Mouse (Mus musculus) forebrain, embryonic 12.5 days (tissue): Measurements from ENCODE around the gene Cotl1. TPM values are rescaled to one million over a fixed set of nuclear protein-coding genes. Genes with fewer than 3 reads are reported as not detected.
"Not testable (repeated sequence)": the region's sequence is repeated elsewhere in the genome, so short reads cannot be mapped to it uniquely, and the experiment has no call there.

Experiments used
- ATAC-seq: fragments of 200-750 bp; cut with Nextera tagmentation; 2 replicates; pipeline ENCODE4 v1.8.0; 2017; ENCODE audit warnings: moderate TSS enrichment; ENCODE audit not compliant: low FRiP score
- H3K27ac ChIP-seq: fragments of 300-500 bp; sonication (generic); 2 replicates; pipeline ENCODE4 v1.5.1; 2016; ENCODE audit warnings: mild to moderate bottlenecking
- H3K27me3 ChIP-seq: fragments of 300-500 bp; sonication (generic); 2 replicates; pipeline ENCODE4 v1.6.1; 2016; ENCODE audit warnings: mild to moderate bottlenecking
- H3K36me3 ChIP-seq: fragments of 300-500 bp; sonication (generic); replicated peaks from 2 replicates; pipeline ENCODE4 v1.6.1; 2016; ENCODE audit warnings: mild to moderate bottlenecking
- H3K4me1 ChIP-seq: fragments of 300-500 bp; sonication (generic); 2 replicates; pipeline ENCODE4 v1.6.1; 2016
- H3K4me2 ChIP-seq: fragments of 300-500 bp; sonication (generic); 2 replicates; pipeline ENCODE4 v1.6.1; 2016; ENCODE audit warnings: mild to moderate bottlenecking, moderate library complexity
- H3K4me3 ChIP-seq: fragments of 300-500 bp; sonication (generic); replicated peaks from 2 replicates; pipeline ENCODE4 v1.5.1; 2016; ENCODE audit warnings: mild to moderate bottlenecking
- H3K9ac ChIP-seq: fragments of 300-500 bp; sonication (generic); 2 replicates; pipeline ENCODE4 v1.6.1; 2016; ENCODE audit warnings: mild to moderate bottlenecking
- H3K9me3 ChIP-seq: fragments of 300-500 bp; sonication (generic); 2 replicates; pipeline ENCODE4 v1.6.1; 2016
- WGBS: fragments of 180-500 bp; shearing (Covaris S2); methylation state at CpG from one replicate; pipeline ENCODE4 v1.1.7; 2016; 5-methylcytosine and 5-hydroxymethylcytosine counted together
- polyA plus RNA-seq: library from polyadenylated mRNA; unstranded; fragments of >200 nt; fragmentation: Nextera tagmentation; extraction: Ambion mirVana; gene quantifications from 2 replicates; pipeline ENCODE4 v1.2.1, GENCODE M21; 2016

The Cotl1 gene
- polyA plus RNA-seq, 1 experiment from 2014 or later: 282 TPM

DNA sequence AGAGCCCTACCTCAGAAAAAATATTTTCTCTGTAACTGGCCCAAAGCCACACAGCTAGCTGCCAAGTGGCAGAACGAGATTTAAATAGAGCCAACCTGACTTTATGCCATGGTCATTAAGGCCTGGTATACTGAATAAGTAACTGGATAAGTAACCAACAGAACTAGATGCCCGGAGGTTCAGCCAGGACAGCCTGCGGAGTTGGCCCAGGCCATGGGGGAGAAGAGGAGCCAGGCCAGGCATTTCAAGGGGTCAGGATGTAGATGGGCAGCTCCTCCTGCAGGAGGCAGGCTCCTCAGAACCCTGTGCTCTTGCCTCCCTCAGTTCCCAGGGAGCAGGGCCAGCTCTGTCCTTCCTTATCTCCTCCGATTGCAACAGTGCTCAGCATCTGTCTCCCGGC is 15.3 kb upstream of the Cotl1 start:
- Histone ChIP-seq H3K4me2 (no peak overlapping the region), H3K4me3 (no peak overlapping the region), H3K36me3 (no peaks in the 10 kb centered on the region), H3K4me1 (peaks cover 12% of the 10 kb centered on the region), H3K27me3 (no peaks in the 10 kb centered on the region; the same call in 1 of the 2 replicates), H3K9ac (no peak overlapping the region), H3K27ac (no peak overlapping the region), H3K9me3 (no peaks in the 10 kb centered on the region)
- no peak for ATAC-seq
- 78% methylated on average over 5 of the region's 5 CpGs for WGBS

DNA sequence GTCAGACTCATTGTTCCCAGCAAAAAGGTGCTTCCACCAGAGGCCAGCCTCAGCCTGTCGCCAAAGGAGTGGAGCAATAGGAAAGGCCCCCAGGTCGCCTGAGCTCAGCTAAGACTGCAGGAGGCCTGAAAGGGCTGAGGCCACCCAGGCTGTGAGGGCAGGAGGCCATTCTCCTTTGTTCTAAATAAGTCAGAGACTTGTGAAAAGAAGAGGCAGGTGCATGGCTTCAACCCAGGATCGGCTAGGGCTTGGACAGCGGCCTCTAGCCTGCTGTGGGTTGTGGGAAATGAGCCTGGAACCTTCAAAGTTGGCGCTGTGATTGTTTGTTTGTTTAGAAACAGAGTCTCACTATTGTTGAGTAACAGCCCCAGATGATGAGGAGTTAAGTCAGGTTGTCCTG is 13.7 kb upstream of the Cotl1 start:
- Histone ChIP-seq H3K9me3 (0 out of 2 replicates have a peak, but pooled peaks cover 2% of the 10 kb centered on the region), H3K27me3 (no peaks in the 10 kb centered on the region; the same call in 1 of the 2 replicates), H3K4me1 (peaks cover 12% of the 10 kb centered on the region), H3K9ac (no peak overlapping the region), H3K4me3 (no peak overlapping the region), H3K4me2 (no peak overlapping the region), H3K36me3 (no peaks in the 10 kb centered on the region), H3K27ac (no peak overlapping the region)
- ATAC-seq: no peak
- 19% methylated on average over 5 of the region's 5 CpGs for WGBS

DNA sequence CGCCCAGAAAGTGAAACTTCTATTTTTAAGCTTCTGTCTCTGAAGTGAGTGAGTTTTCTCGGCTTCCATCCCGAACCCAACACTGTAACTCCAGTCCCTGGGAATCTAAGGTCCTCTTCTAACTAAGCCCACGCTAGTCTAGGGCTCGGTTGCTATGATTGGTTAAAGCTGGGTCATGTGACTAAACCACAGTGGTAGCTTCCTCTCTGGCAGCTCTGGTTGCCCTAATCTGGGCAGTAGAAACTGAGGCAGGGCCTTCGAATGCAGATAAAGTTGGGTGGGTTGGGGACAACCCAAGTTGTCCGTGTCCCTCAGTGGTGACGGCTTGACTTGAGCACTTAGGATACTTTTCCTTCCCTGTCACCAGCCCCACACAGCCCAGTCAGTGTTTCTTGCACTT is 13.2 kb upstream of the Cotl1 start:
- no peak for ATAC-seq
- H3K9me3 ChIP-seq: 0 out of 2 replicates have a peak, but pooled peaks cover 2% of the 10 kb centered on the region
- H3K9ac ChIP-seq: no peak overlapping the region
- H3K36me3 ChIP-seq: no peaks in the 10 kb centered on the region
- H3K27me3 ChIP-seq: no peaks in the 10 kb centered on the region
- H3K4me2 ChIP-seq: no peak overlapping the region
- WGBS: 51% methylated on average over 8 of the region's 8 CpGs
- no peak overlapping the region for H3K27ac ChIP-seq
- peaks cover 11% of the 10 kb centered on the region for H3K4me1 ChIP-seq
- no peak overlapping the region for H3K4me3 ChIP-seq

DNA sequence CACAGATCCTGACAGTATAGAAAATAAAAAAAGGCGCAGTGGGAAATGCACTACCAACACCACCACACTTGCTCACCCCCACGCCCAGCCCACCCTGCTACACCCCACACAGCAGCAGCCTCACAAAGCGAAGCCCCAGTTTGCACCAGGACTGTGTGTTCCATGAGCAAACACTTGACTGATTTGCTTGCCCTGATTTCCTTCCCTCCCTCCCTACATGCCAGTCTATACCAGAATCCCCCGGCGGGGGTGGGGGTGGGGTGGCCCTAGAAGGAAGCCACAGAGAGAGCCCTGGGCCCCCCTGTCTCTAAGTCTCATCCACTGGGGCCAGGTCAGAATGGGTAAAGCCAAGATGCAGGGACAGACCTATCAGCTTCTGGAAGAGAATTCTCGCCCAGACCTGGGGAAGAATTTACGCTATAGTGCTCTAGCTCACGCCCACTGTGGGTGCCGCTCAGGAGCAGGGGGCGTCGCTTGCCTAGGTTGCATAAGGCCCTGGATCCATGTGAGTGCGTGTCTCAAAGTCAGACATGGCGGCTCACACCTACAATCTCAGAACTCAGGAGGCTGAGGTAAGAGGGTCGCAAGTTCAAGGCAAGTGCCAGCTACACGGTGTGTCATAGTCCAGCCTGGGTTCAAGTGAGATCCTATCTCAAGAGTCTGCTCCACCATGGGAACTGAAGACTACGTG is 7.0 kb upstream of the Cotl1 start:
- no peak overlapping the region for H3K27ac ChIP-seq
- H3K9ac ChIP-seq: no peak overlapping the region
- H3K36me3 ChIP-seq: no peaks in the 10 kb centered on the region
- 0 out of 2 replicates have a peak, but pooled peaks cover 2% of the 10 kb centered on the region for H3K9me3 ChIP-seq
- WGBS: 91% methylated on average over 16 of the region's 16 CpGs
- no peak overlapping the region for H3K4me3 ChIP-seq
- H3K4me2 ChIP-seq: no peak overlapping the region
- peaks cover 4% of the 10 kb centered on the region; the same call in 1 of the 2 replicates for H3K27me3 ChIP-seq
- no peak for ATAC-seq
- no peaks in the 10 kb centered on the region for H3K4me1 ChIP-seq

DNA sequence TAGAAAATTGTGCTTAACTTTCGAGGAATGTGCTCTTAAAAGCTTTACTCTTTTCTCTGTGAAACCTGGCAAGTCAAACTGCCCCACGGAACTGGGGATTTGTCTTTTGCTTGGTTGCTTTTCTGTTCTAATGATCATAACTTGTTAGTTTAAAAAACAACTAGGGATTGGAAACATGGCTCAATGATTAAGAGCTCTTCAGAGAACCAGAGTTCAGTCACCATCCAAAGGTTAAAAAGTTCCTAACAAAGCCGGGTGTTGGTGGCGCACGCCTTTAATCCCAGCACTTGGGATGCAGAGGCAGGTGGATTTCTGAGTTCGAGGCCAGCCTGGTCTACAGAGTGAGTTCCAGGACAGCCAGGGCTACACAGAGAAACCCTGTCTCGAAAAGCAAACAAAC is 5.4 kb upstream of the Cotl1 start:
- not testable (repeated sequence) for H3K9me3 ChIP-seq, H3K4me1 ChIP-seq, H3K27ac ChIP-seq, ATAC-seq, H3K4me2 ChIP-seq, H3K36me3 ChIP-seq, H3K4me3 ChIP-seq, H3K9ac ChIP-seq, H3K27me3 ChIP-seq
- WGBS: 85% methylated on average over 7 of the region's 7 CpGs

DNA sequence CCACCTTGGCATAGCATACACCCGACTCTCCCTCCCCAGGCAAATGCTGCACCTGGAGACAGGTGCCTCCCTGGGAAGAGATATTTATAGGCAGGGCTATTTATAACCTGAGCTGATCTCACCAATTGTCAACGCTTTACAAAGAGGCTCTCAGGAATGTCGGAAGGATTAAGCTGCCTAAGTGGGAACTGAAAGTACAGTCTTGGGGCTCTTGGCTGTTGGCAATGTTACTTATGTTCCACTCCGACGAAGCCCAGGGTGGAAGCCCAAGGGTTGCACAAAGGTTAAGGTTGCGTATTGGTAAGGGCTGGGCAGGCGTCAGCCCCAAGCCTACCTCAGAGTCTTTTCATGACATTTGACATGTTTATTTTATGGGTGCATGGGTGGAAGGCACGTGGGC is 4.2 kb upstream of the Cotl1 start:
- peaks cover 11% of the 10 kb centered on the region for H3K4me1 ChIP-seq
- no peaks in the 10 kb centered on the region for H3K36me3 ChIP-seq
- H3K4me3 ChIP-seq: no peak overlapping the region
- H3K27ac ChIP-seq: no peak overlapping the region
- ATAC-seq: no peak
- H3K9ac ChIP-seq: no peak overlapping the region
- peaks cover 4% of the 10 kb centered on the region; the same call in 1 of the 2 replicates for H3K27me3 ChIP-seq
- 0 out of 2 replicates have a peak, but pooled peaks cover 2% of the 10 kb centered on the region for H3K9me3 ChIP-seq
- no peak overlapping the region for H3K4me2 ChIP-seq
- 52% methylated on average over 8 of the region's 8 CpGs for WGBS

DNA sequence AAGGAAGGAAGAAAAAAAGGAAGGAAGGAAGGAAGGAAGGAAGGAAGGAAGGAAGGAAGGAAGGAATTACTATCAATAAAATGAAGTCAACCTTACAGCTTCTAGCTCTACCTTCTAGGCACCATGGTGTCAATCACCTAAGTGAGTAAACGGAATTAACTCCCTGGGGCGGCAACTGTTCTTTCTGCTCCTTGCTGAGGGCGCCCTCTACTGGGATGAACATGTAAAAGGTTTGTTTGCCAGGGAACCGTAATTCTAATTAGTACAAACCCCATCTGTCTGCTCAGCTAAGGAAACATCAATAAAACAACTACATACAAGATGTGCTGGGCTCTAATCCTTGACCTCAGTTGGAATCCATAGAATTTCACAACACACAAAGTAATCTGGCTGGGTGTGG is 3.1 kb upstream of the Cotl1 start:
- Histone ChIP-seq H3K36me3 (no peaks in the 10 kb centered on the region), H3K9ac (no peak overlapping the region), H3K27ac (no peak overlapping the region), H3K4me2 (no peak overlapping the region), H3K27me3 (peaks cover 4% of the 10 kb centered on the region; the same call in 1 of the 2 replicates), H3K4me1 (peaks cover 22% of the 10 kb centered on the region), H3K4me3 (no peak overlapping the region), H3K9me3 (no peaks in the 10 kb centered on the region)
- no peak for ATAC-seq
- under 1% methylated on average over 4 of the region's 4 CpGs for WGBS

DNA sequence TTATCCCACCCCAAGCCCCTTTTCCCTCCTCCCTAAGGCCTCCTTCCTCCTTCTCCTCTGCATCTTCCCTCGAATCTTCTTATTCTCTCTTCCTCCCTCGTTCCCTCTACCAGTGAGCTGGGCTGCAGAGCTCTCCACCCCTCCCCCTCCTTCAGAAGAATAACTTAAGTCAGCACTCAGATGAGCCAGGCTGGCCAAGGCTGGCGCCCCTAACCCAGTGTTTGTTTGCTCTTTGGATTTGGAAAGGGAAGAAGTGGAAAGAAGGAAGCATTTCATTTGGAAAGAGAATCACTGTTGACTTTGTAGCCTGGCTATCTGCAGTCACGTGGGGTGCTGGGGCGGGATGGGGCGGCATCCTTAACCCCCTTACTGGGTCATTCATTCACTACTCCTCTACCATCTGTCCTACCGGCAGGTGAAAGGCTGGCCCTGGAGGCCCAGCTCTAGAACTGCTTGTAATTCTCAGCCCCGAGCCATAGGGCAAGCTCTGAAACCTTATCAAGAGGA is 614 bp upstream of the Cotl1 start:
- Histone ChIP-seq H3K4me2 (peak overlapping the region; percentile 81), H3K36me3 (no peaks in the 10 kb centered on the region), H3K9me3 (no peaks in the 10 kb centered on the region), H3K27me3 (peaks cover 4% of the 10 kb centered on the region; the same call in 1 of the 2 replicates), H3K4me3 (peak overlapping the region; percentile 68), H3K27ac (peak overlapping the region; percentile 78), H3K9ac (peak overlapping the region; percentile 60), H3K4me1 (peaks cover 44% of the 10 kb centered on the region)
- 6% methylated on average over 8 of the region's 8 CpGs for WGBS
- peak; percentile 48 for ATAC-seq

DNA sequence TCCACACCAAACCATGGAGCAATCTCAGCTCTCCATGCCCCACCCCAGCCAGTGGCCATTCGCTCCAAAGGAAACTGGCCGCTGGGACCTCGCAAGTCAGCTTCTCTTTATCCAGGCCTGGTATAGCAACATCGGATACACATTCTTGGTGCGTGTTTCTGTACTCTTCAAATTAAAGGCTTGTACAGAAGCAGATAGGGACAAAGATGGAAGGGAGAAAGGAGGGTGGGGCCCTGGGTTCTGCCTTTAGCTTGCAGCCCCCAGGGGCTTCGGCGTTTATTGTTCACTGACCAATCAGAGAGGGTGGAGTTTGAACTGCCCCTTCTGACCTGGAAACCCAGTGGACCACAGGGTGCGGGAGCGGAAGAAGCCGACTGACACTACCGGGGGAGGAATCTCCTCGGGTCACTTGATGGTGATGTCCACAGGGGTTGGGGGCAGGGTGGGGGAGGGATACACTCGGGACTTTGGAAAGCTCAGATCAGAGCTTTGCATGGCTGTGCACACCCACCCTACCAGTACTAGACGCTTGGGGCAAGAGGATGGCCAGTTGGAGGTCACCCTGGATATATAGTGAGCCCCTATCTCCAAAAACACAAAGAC is 824 bp downstream of the Cotl1 start:
- H3K9me3 ChIP-seq: no peaks in the 10 kb centered on the region
- peak; percentile 7; the same call in 1 of the 2 replicates for ATAC-seq
- 13% methylated on average over 14 of the region's 14 CpGs for WGBS
- H3K9ac ChIP-seq: peak overlapping the region; percentile 67
- peaks cover 47% of the 10 kb centered on the region for H3K4me1 ChIP-seq
- H3K4me3 ChIP-seq: peak overlapping the region; percentile 68
- H3K4me2 ChIP-seq: peak overlapping the region; percentile 81
- H3K27ac ChIP-seq: peak overlapping the region; percentile 78; the same call in 1 of the 2 replicates
- H3K27me3 ChIP-seq: 0 out of 2 replicates have a peak, but pooled peaks cover under 1% of the 10 kb centered on the region
- H3K36me3 ChIP-seq: no peaks in the 10 kb centered on the region

DNA sequence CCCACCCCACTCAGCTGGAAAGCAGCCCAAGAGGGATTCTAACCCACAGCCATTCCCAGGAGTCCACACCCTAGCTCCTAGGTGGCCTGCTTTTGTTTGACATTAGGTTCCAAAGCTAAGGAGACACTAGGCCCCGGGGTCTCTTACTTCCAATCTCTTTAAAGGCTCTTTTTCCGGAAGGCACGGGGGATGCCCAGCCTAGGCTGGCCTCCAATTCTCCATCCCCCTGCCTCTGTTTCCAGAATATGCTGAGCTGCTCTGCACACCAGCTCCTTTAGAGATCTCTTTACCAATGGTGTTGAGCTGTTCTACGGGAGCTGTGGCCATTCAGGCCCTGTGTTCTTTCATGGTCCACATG is 1.4 kb downstream of the Cotl1 start:
- no peak for ATAC-seq
- 62% methylated on average over 4 of the region's 4 CpGs for WGBS

DNA sequence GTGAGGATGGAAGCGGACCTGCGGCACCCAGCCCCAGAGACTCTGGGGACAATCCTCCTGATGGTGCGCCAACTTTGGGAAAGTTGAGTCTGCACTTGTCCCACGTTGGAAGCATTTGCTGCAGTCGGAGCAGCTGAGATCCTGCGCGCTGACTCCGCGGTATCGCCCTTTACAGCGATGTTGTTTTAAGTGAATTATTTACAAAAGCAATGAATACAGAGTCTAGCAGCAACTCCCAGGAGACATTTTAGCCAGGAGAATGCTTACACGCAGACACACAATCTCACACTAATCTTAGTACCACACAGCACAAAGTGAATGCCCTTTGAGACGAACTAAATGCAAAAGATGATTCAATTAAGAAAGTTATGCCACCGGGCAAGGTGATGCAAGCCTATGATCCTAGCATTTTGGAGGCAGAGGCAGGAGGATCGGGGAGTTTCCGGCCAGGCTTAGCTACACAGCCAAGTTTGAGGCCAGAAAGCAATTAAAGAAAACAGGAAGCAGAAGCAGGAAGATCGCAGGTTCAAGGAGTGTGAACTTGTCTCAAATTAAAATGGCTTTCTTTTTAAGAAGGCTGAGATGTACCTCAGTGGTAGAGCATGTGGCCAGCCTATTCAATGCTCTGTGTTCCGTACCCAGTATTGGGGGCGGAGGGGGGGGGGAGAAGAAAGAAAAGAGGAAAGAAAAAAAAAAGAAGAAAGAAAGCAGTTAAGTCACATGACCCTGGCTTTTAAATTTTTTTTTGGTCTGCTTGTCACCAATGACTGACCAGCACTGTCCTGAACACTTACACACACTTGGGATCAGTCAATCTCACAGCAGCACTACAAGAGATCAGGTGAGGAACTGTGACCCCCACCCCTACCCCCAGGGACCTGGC is 2.0 kb downstream of the Cotl1 start:
- Histone ChIP-seq H3K4me1 (peaks cover 57% of the 10 kb centered on the region), H3K4me3 (peak overlapping the region; percentile 68), H3K36me3 (no peaks in the 10 kb centered on the region), H3K9ac (peak overlapping the region; percentile 67), H3K9me3 (no peaks in the 10 kb centered on the region), H3K27ac (peak overlapping the region; percentile 78; the same call in 1 of the 2 replicates), H3K27me3 (no peaks in the 10 kb centered on the region), H3K4me2 (peak overlapping the region; percentile 81)
- WGBS: 75% methylated on average over 19 of the region's 19 CpGs
- ATAC-seq: no peak

More for the DNA sequence above, 1.4 kb downstream of the Cotl1 start:
- Histone ChIP-seq H3K4me3 (peak overlapping the region; percentile 68), H3K27ac (peak overlapping the region; percentile 78; the same call in 1 of the 2 replicates), H3K27me3 (no peaks in the 10 kb centered on the region), H3K9me3 (no peaks in the 10 kb centered on the region), H3K36me3 (no peaks in the 10 kb centered on the region), H3K9ac (peak overlapping the region; percentile 67), H3K4me2 (peak overlapping the region; percentile 81), H3K4me1 (peaks cover 51% of the 10 kb centered on the region)

DNA sequence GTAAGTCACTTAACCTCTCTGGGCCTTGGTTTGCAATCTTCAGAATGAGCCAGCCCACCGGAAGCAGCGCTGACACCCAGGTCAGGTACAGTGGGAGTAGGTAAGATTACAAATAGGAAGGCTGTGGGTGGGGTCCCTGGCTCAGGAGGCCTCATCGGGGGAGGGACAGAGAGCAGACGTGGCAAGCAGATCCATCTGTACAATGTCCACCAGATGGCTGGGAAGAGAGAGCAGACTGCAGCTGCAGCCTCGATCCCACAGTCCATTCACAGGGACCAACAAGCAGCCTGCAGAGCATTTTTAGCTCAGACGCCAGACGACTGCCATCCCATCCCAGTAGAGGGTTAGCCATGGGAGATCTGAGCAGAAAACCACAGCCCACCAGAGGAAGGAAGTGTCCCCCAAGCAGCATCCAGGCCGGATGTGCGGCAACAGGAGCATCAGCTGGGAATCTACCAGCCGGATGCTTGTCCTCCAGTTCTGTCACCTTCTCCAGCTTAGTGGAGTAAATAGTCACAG is 2.7 kb downstream of the Cotl1 start:
- WGBS: 56% methylated on average over 10 of the region's 10 CpGs
- no peaks in the 10 kb centered on the region for H3K27me3 ChIP-seq
- peak overlapping the region; percentile 68 for H3K4me3 ChIP-seq
- peak overlapping the region; percentile 81 for H3K4me2 ChIP-seq
- H3K36me3 ChIP-seq: no peaks in the 10 kb centered on the region
- peak overlapping the region; percentile 65 for H3K27ac ChIP-seq
- peak overlapping the region; percentile 38 for H3K9ac ChIP-seq
- ATAC-seq: no peak
- H3K4me1 ChIP-seq: peaks cover 64% of the 10 kb centered on the region
- no peaks in the 10 kb centered on the region for H3K9me3 ChIP-seq
